Mouse (Mus musculus) left cerebral cortex, adult 11 months (tissue): ENCODE measurements around the gene Pabpc4.
A peak's percentile ranks its signal among the peaks of the same experiment; 100 is the strongest.

Experiments used
- DNase-seq: peaks from one replicate; pipeline ENCODE4 v3.0.0; 2022; ENCODE audit warnings: low spot score

The Pabpc4 gene

GRCm38 (mm10) chr4:123261721-123262401 lies at the start of gene Pabpc4:
Gene Pabpc4 (plus strand): TSS chr4:123262351.
- no peak for DNase-seq

- DNase-seq: no peak
Measured at GRCm38 (mm10) chr4:123213975-123214374, 48.2 kb upstream of the Pabpc4 start.

- no peak for DNase-seq
Measured at GRCm38 (mm10) chr4:123215367-123215766, 46.8 kb upstream of the Pabpc4 start.

DNA sequence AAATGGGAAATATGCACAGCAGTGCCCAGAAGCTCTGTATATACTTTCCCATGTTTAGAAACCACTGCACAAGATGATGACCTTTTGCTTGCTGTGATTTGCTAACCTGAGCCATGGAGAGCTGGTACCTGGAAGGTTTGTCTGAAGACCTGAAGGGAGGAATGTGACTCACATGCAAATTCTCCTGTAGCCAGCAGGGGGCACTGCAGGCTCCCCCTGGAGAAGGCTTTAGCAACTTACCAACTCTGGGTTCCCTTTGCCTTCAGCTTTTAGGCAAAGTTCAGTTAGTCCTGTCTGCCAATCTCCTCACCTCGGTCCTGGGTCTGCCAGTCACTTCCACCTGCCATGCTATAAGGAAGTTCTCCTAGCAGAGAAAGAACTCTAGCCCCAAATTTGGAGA lies 45.4 kb upstream of the Pabpc4 start:
- no peak for DNase-seq

DNA sequence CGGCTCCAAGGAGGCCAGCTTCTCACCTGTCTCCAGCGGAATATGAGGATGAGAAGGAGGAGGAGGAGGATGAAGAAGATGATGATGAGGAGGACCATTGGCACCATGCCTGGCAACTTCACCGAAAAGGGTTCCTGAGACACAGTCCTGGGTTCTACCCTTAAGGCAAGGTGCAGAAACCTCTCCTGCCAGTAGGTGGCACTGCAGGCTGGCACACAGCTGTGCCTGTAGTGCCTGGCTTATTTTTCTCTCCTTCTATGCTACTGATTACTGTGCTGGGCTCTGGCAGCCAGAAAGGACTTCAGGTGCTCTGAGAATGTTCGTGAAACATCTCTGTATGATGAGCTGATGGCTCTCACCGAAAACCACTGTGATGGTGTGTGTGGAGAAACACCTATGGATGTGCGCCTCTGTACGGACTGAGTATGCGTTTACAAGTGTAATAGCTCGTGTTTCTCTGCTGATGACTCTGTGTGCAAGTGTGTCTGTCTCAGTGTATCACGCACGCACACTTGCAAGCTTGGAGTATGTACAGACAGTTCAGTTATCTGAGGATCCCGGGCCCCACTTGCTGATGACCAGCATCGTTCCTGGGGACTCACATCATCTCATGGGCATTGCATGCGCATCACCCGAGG lies 42.3 kb upstream of the Pabpc4 start:
- peak; percentile 40 for DNase-seq

GRCm38 (mm10) chr4:123220637-123221036 lies 41.5 kb upstream of the Pabpc4 start:
- DNase-seq: no peak

DNA sequence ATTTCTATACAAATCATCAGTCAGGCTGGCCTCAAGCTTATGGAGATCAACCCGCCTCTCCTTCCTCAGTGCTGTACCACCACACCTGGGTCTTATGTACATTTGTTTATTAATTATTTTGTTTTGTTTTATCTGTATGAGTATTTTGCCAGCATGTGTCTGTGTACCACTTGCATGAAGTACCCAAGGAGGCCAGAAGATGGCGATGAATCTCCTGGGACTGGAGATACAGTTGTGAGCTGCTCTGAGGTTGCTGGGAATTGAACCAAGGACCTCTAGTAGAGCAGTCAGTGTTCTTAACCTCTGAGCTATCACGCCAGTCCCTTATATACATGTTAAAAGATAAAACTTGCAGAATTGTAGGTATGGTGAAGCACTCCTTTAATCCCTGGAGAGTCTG lies 38.8 kb upstream of the Pabpc4 start:
- DNase-seq: no peak

GRCm38 (mm10) chr4:123225718-123226403 lies 36.3 kb upstream of the Pabpc4 start:
- no peak for DNase-seq

DNA sequence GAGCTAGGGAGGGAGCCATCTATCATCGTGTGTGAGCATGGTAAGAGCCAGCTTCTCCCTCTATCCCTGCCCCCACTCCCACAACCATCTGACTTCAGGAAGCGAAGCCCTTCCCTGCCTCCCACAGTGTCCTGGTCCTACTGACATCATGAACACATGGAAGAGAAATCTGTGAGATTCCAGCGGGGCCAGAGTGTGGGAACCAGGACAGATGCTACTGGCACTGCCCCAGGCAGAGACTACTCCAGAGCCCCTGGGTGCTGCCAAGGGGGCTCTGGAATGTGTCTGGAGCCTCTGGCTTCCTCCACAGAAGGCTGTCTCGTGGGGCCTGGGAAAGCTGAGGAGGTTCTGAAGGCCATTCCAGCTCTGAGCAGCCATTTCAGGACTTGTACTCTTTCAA lies 34.4 kb upstream of the Pabpc4 start:
- no peak for DNase-seq

GRCm38 (mm10) chr4:123228270-123228669 lies 33.9 kb upstream of the Pabpc4 start:
- DNase-seq: no peak

DNA sequence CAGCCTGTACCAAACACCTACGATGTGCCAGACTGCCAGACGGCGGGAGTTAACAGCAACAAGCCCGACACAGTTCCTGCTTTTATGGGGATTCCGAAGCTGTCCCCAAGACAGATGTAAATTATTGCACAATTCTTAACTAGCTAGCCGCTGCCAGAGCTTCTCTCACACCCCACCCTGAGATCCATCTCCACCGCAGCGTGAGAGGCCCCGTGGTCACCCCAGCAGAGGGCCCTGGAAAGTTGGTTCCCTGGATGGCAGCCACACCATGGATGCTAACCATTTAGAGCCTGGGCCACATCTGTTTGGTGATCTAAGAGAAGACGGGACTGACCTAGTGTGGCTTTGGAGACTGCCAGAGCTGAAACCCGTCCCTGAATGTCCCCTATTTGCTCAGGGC lies 33.0 kb upstream of the Pabpc4 start:
- DNase-seq: no peak

- DNase-seq: no peak
Measured at GRCm38 (mm10) chr4:123232841-123233240, 29.3 kb upstream of the Pabpc4 start.

DNA sequence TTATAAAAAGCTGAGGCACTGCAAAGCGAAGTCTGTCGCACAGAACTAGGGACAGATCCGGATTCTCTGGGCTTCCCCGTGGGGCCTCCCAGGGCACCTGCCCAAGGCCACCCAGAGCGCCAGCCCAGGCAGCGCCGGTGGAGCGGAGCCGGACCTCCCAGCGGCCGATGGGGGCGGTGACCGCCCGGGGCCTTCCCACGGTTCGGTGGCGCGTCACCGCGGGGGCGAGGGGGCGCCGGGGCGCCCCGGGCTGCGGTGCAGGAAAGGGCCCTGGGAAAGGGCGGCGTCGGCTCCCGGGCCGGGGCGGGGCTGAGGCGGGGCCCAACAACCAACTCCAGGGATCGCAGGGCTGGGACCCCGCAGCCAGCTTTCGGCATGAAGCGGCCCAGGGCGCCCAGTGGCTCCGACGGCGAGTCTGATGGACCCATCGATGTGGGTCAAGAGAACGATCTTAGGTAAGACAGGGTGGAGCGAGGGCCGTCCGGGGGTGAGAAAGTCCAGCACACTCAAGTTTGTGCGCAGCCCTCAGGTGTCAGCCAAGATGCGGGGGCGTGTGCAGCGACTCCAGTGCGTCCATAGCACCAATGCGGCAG lies 28.6 kb upstream of the Pabpc4 start, which contains the start of gene Heyl:
Gene Heyl (plus strand): TSS at position 65 of the 593 bp plus-strand sequence.
- DNase-seq: no peak

DNA sequence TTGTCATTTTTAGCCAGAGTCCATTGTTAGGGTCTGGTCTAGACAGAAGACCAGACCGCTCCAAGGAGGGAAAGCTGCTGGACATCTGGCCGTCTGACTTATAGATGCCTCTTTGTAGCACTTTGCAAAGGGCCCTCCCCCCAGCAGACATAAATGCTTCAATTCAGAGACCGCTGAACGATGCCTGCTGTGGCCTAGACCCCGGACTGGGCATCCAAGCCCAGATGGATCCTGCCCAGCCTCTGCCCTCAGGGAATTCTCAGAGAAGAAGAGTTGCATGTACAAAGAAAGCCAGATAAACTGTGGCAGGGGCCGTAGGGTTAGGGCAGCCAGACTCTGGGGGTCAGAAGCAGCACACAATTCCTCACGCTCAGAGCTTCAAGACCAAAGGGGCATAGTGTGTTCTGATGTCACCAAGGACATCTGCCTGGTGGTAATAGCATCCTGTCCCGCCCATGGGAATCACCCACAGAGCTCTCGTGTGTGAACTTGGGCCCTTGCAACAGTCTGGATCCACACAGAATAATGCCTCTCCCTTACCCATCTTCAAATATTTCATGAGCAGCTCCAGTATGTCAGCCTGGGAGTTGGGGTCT lies 26.2 kb upstream of the Pabpc4 start:
- no peak for DNase-seq

DNA sequence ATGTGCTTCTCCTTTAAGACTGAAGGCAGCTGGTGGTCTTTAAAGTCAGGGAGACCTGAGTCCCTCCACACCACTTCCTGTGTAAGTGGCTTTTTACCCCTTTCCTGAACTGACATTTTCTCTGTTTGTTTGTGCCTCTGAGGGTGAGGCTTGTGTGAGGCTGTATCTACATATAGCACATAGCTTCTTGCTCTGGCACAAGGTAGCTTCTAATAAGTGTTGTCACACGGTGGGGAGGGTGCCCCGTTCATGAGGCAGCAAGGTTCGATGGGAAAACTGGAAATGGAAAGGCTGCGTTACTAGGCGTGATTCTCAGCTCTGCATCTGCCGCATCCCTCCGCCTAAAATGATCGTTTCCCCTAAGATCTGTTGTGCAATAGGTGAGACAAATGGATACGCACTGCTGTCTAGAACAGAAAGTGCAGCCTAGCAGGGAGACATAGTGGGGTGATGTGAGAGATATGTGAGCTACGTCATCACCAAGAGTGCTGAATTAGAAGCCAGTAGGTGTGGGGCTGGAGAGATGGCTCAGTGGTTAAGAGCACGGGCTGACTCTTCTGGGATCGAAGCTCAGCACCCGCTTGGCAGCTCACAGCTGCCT lies 25.6 kb upstream of the Pabpc4 start:
- no peak for DNase-seq

- no peak for DNase-seq
Measured at GRCm38 (mm10) chr4:123237386-123238266, 24.5 kb upstream of the Pabpc4 start.

- DNase-seq: no peak
Measured at GRCm38 (mm10) chr4:123239361-123240203, 22.6 kb upstream of the Pabpc4 start.

- DNase-seq: no peak
Measured at GRCm38 (mm10) chr4:123246221-123246620, 15.9 kb upstream of the Pabpc4 start.

GRCm38 (mm10) chr4:123246651-123247050 lies 15.5 kb upstream of the Pabpc4 start:
- DNase-seq: no peak
